Mouse (Mus musculus): ENCODE results near the gene Mrps12. TPM values are rescaled to one million over a fixed set of nuclear protein-coding genes. Genes with fewer than 3 reads are reported as not detected.
A peak's percentile ranks its signal among the peaks of the same experiment; 100 is the strongest.

Gene Mrps12
- 127 and 132 TPM in 2 replicates for polyA plus RNA-seq (2015; fragmentation: Nextera tagmentation; extraction: Ambion mirVana)

GRCm38 (mm10) chr7:28741709-28742438, at the start of gene Mrps12, which contains the start of gene Sars2:
Mrps12 (minus strand) TSS chr7:28741820.
Sars2 (plus strand) TSS chr7:28741992.
- Histone ChIP-seq H3K9me3 (no peaks in the 10 kb centered on the region), H3K27me3 (no peaks in the 10 kb centered on the region), H3K27ac (peak within 1 kb of the TSS; percentile 87), H3K36me3 (peaks cover 63% of the 10 kb centered on the region), H3K9ac (peak within 1 kb of the TSS; percentile 88), H3K4me3 (peak within 1 kb of the TSS; percentile 78), H3K4me2 (peak within 1 kb of the TSS; percentile 87), H3K4me1 (peaks cover 18% of the 10 kb centered on the region)
- under 1% methylated on average over 39 of the region's 39 CpGs for WGBS
- ATAC-seq (ENCODE audit: insufficient number of reproducible peaks, insufficient read depth, low FRiP score, low TSS enrichment, low read depth), result peak; percentile 97

GRCm38 (mm10) chr7:28790066-28790806, 48.6 kb upstream of the Mrps12 start:
- no peak overlapping the region for H3K4me2 ChIP-seq
- ATAC-seq (ENCODE audit: insufficient number of reproducible peaks, insufficient read depth, low FRiP score, low TSS enrichment, low read depth), result no peak
- peak overlapping the region; percentile 76 for H3K27ac ChIP-seq
- no peak overlapping the region for H3K9ac ChIP-seq
- peaks cover 27% of the 10 kb centered on the region for H3K36me3 ChIP-seq
- no peaks in the 10 kb centered on the region for H3K9me3 ChIP-seq
- H3K27me3 ChIP-seq, result no peaks in the 10 kb centered on the region
- H3K4me3 ChIP-seq, result no peak overlapping the region
- WGBS, result 44% methylated on average over 8 of the region's 8 CpGs
- H3K4me1 ChIP-seq, result peaks cover 29% of the 10 kb centered on the region

- Histone ChIP-seq H3K4me2 (no peak overlapping the region), H3K27ac (peak overlapping the region; percentile 76), H3K4me3 (no peak overlapping the region), H3K9me3 (no peaks in the 10 kb centered on the region), H3K9ac (no peak overlapping the region), H3K36me3 (peaks cover 37% of the 10 kb centered on the region), H3K4me1 (peaks cover 29% of the 10 kb centered on the region), H3K27me3 (no peaks in the 10 kb centered on the region)
- WGBS, result 35% methylated on average over 3 of the region's 3 CpGs
- no peak for ATAC-seq (ENCODE audit: insufficient number of reproducible peaks, insufficient read depth, low FRiP score, low TSS enrichment, low read depth)
Observed at GRCm38 (mm10) chr7:28789235-28789634, 47.6 kb upstream of the Mrps12 start.

- no peak for ATAC-seq (ENCODE audit: insufficient number of reproducible peaks, insufficient read depth, low FRiP score, low TSS enrichment, low read depth)
- 53% methylated on average over 5 of the region's 5 CpGs for WGBS
- Histone ChIP-seq H3K27ac (peak within 1 kb of the TSS; percentile 76), H3K36me3 (peaks cover 43% of the 10 kb centered on the region), H3K4me3 (no peak within 1 kb of the TSS), H3K4me2 (no peak within 1 kb of the TSS), H3K9ac (no peak within 1 kb of the TSS; the same call in 1 of the 2 replicates), H3K27me3 (no peaks in the 10 kb centered on the region), H3K9me3 (no peaks in the 10 kb centered on the region), H3K4me1 (peaks cover 29% of the 10 kb centered on the region)
Observed at GRCm38 (mm10) chr7:28788307-28789195, 46.9 kb upstream of the Mrps12 start, which contains the start of gene Rinl. Rinl (plus strand) TSS chr7:28788969.

GRCm38 (mm10) chr7:28787884-28788283, 46.3 kb upstream of the Mrps12 start:
- Histone ChIP-seq H3K4me1 (peaks cover 29% of the 10 kb centered on the region), H3K36me3 (peaks cover 49% of the 10 kb centered on the region), H3K27me3 (no peaks in the 10 kb centered on the region), H3K27ac (peak overlapping the region; percentile 76; the same call in 1 of the 2 replicates), H3K4me3 (no peak overlapping the region), H3K9ac (no peak overlapping the region), H3K9me3 (no peaks in the 10 kb centered on the region), H3K4me2 (no peak overlapping the region)
- ATAC-seq (ENCODE audit: insufficient number of reproducible peaks, insufficient read depth, low FRiP score, low TSS enrichment, low read depth), result no peak
- 88% methylated on average over 9 of the region's 9 CpGs for WGBS

- Histone ChIP-seq H3K36me3 (peaks cover 53% of the 10 kb centered on the region), H3K9ac (no peak overlapping the region)
- 76% methylated on average over 5 of the region's 5 CpGs for WGBS
Observed at GRCm38 (mm10) chr7:28785161-28785560, 43.5 kb upstream of the Mrps12 start.

GRCm38 (mm10) chr7:28781261-28781663, 39.6 kb upstream of the Mrps12 start:
- H3K9ac ChIP-seq, result no peak overlapping the region
- peaks cover 14% of the 10 kb centered on the region for H3K4me1 ChIP-seq
- no peak overlapping the region for H3K4me2 ChIP-seq
- no peaks in the 10 kb centered on the region for H3K27me3 ChIP-seq
- WGBS, result 84% methylated on average over 8 of the region's 8 CpGs
- no peak overlapping the region; the same call in 1 of the 2 replicates for H3K27ac ChIP-seq
- H3K36me3 ChIP-seq, result peaks cover 56% of the 10 kb centered on the region
- H3K4me3 ChIP-seq, result no peak overlapping the region
- ATAC-seq (ENCODE audit: insufficient number of reproducible peaks, insufficient read depth, low FRiP score, low TSS enrichment, low read depth), result no peak
- H3K9me3 ChIP-seq, result no peaks in the 10 kb centered on the region

More at GRCm38 (mm10) chr7:28785161-28785560, 43.5 kb upstream of the Mrps12 start:
- H3K27ac ChIP-seq, result no peak overlapping the region
- no peak for ATAC-seq (ENCODE audit: insufficient number of reproducible peaks, insufficient read depth, low FRiP score, low TSS enrichment, low read depth)
- H3K4me2 ChIP-seq, result no peak overlapping the region
- no peaks in the 10 kb centered on the region for H3K27me3 ChIP-seq
- peaks cover 36% of the 10 kb centered on the region for H3K4me1 ChIP-seq
- no peak overlapping the region for H3K4me3 ChIP-seq
- H3K9me3 ChIP-seq, result no peaks in the 10 kb centered on the region

GRCm38 (mm10) chr7:28780857-28781256, 39.2 kb upstream of the Mrps12 start:
- Histone ChIP-seq H3K4me2 (no peak overlapping the region), H3K9me3 (no peaks in the 10 kb centered on the region), H3K9ac (no peak overlapping the region), H3K4me3 (no peak overlapping the region), H3K36me3 (peaks cover 57% of the 10 kb centered on the region), H3K27ac (no peak overlapping the region; the same call in 1 of the 2 replicates), H3K4me1 (peaks cover 14% of the 10 kb centered on the region), H3K27me3 (no peaks in the 10 kb centered on the region)
- ATAC-seq (ENCODE audit: insufficient number of reproducible peaks, insufficient read depth, low FRiP score, low TSS enrichment, low read depth), result no peak
- WGBS, result 75% methylated on average over 7 of the region's 7 CpGs

GRCm38 (mm10) chr7:28780067-28780658, 38.5 kb upstream of the Mrps12 start:
- Histone ChIP-seq H3K9me3 (no peaks in the 10 kb centered on the region), H3K36me3 (peaks cover 53% of the 10 kb centered on the region), H3K4me3 (no peak overlapping the region), H3K4me1 (peaks cover 14% of the 10 kb centered on the region), H3K4me2 (no peak overlapping the region), H3K27ac (peak overlapping the region; percentile 45), H3K9ac (peak overlapping the region; percentile 17; the same call in 1 of the 2 replicates), H3K27me3 (no peaks in the 10 kb centered on the region)
- ATAC-seq (ENCODE audit: insufficient number of reproducible peaks, insufficient read depth, low FRiP score, low TSS enrichment, low read depth), result peak; percentile 67
- 45% methylated on average over 6 of the region's 6 CpGs for WGBS

- Histone ChIP-seq H3K4me3 (no peak overlapping the region), H3K4me1 (peaks cover 14% of the 10 kb centered on the region), H3K9ac (no peak overlapping the region), H3K27ac (no peak overlapping the region), H3K4me2 (no peak overlapping the region), H3K9me3 (no peaks in the 10 kb centered on the region), H3K36me3 (peaks cover 52% of the 10 kb centered on the region), H3K27me3 (no peaks in the 10 kb centered on the region)
- 84% methylated on average over 9 of the region's 9 CpGs for WGBS
- ATAC-seq (ENCODE audit: insufficient number of reproducible peaks, insufficient read depth, low FRiP score, low TSS enrichment, low read depth), result no peak
Observed at GRCm38 (mm10) chr7:28778825-28779224, 37.2 kb upstream of the Mrps12 start.
